Mouse (Mus musculus): ENCODE data around the gene Klhl6. TPM values are rescaled to one million over a fixed set of nuclear protein-coding genes. Genes with fewer than 3 reads are reported as not detected.

Gene Klhl6
- polyA plus RNA-seq, 1 experiment from 2014 or later = 7.9 TPM

DNA sequence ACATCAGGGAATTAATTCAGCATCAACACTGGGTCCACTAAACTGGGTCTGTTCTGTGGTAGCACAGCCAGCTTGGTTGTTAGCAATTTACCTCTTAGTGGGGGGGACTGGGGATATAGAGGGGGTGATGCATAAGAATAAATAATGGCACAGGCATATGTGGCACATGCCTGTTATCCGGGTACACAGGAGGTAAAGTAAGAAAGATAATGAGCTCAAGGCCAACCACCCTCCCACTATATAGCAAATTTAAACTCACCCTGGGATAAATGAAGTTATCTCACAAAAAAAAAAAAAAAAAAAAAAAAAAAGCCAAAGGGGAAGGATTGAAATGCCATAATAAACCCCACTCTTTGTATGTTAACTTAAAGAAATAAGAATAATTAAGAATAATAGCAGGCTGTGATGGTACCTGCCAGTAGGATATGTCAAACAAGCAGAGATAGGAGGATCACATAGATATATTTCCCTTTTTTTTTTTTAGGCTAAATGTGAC is 14.9 kb downstream of the Klhl6 start:
- Histone ChIP-seq H3K4me1 (no peaks in the 10 kb centered on the region), H3K27me3 (replicated peaks) (no peaks in the 10 kb centered on the region), H3K27ac (no peak overlapping the region), H3K9ac (no peak overlapping the region), H3K4me2 (no peak overlapping the region), H3K4me3 (replicated peaks) (no peak overlapping the region), H3K9me3 (no peaks in the 10 kb centered on the region), H3K36me3 (no peaks in the 10 kb centered on the region)
- WGBS = 71% methylated on average over 1 of the region's 1 CpGs
- no peak for ATAC-seq (ENCODE audit: insufficient read depth, low FRiP score, low read depth)

DNA sequence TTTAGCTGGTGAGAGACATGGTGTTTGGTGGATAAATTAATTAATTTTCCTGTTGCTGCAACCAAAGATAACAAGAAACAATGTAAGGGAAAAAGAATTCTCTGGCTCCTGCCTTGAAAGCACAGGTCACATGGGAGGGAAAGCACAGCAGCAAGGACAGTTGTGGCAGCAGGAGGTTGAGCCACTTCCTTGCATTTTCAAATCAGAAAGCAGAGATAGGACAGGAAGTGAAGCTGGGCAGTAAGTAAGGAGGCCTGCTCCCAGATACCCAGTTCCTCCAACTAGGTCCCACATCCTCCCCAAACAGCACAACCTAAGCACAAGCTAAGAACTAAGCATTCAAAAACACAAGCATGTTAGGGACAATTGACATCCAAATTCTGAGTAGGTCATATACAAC is 15.9 kb downstream of the Klhl6 start:
- no peaks in the 10 kb centered on the region for H3K36me3 ChIP-seq
- no peak overlapping the region for H3K9ac ChIP-seq
- ATAC-seq (ENCODE audit: insufficient read depth, low FRiP score, low read depth) = no peak
- H3K27me3 ChIP-seq (replicated peaks) = no peaks in the 10 kb centered on the region
- H3K27ac ChIP-seq = no peak overlapping the region
- no peak overlapping the region for H3K4me3 ChIP-seq (replicated peaks)
- H3K9me3 ChIP-seq = no peaks in the 10 kb centered on the region
- no peak overlapping the region for H3K4me2 ChIP-seq
- no peaks in the 10 kb centered on the region for H3K4me1 ChIP-seq

DNA sequence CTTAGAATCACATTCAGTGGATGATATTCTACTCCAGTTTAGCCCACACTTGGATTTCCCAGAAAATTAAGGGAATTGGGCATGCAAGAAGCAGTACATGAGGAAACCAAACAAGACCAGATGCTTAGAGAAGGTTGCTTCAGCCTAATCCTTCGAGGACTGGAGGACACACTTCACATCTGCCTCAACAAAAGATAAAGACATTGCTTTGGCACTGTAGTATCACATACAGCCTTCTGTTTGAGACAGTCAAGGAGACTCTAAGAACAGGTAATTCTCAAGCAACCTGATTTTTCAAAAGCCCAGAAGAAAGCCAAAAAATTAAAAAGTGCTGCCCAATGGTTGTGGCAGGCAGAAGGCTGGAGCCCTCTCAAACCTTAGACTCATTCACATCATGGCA is 16.4 kb downstream of the Klhl6 start:
- H3K27me3 ChIP-seq (replicated peaks) = no peaks in the 10 kb centered on the region
- H3K4me3 ChIP-seq (replicated peaks) = no peak overlapping the region
- H3K9ac ChIP-seq = no peak overlapping the region
- no peaks in the 10 kb centered on the region for H3K9me3 ChIP-seq
- H3K4me1 ChIP-seq = no peaks in the 10 kb centered on the region
- no peak for ATAC-seq (ENCODE audit: insufficient read depth, low FRiP score, low read depth)
- no peak overlapping the region for H3K27ac ChIP-seq
- 71% methylated on average over 1 of the region's 1 CpGs for WGBS
- H3K36me3 ChIP-seq = no peaks in the 10 kb centered on the region
- H3K4me2 ChIP-seq = no peak overlapping the region

DNA sequence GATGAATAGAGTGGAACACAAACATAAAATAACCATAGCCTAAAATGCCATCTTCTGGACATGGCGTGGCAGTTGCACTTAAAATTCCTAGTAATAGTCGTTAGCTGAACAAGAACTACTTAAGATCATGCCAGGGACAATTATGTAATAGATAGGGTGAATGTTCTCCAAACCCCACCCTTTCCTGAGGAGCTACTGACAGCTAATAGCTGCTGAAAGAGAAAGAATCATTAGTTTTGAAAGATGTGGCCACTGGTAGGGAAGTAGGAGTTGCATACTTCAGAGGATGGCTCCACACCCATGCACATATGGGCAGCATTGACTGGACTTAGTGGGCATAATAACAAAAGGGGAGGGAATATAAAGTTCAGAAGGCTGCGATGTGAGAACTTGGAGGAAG is 19.9 kb downstream of the Klhl6 start:
- ATAC-seq (ENCODE audit: insufficient read depth, low FRiP score, low read depth) = no peak
- H3K36me3 ChIP-seq = no peaks in the 10 kb centered on the region
- no peak overlapping the region for H3K4me2 ChIP-seq
- H3K4me3 ChIP-seq (replicated peaks) = no peak overlapping the region
- no peaks in the 10 kb centered on the region for H3K27me3 ChIP-seq (replicated peaks)
- no peak overlapping the region for H3K27ac ChIP-seq
- 80% methylated on average over 3 of the region's 3 CpGs for WGBS
- no peak overlapping the region for H3K9ac ChIP-seq
- no peaks in the 10 kb centered on the region for H3K4me1 ChIP-seq
- no peaks in the 10 kb centered on the region for H3K9me3 ChIP-seq

DNA sequence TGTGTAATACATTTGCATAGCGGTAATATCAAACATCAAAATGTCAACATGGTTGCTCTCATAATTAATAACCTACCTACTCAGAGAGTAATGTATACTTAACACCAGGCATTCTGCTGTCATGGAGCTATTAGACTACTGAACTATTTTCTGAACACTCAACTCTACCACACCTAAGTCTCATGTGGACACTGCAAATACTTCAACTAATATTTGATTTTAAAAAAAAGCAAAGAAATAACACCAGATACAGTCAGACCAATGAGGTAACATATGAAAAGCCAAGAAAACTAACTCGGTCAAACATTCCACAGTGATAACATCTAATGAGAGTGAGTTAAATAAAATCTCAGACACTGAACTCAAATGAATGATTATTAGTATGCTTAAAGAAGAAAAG is 21.8 kb downstream of the Klhl6 start:
- H3K27me3 ChIP-seq (replicated peaks) = no peaks in the 10 kb centered on the region
- no peak overlapping the region for H3K4me2 ChIP-seq
- no peak overlapping the region for H3K9ac ChIP-seq
- no peaks in the 10 kb centered on the region for H3K36me3 ChIP-seq
- peak; percentile 47; the same call in 1 of the 2 replicates for ATAC-seq (ENCODE audit: insufficient read depth, low FRiP score, low read depth)
- H3K9me3 ChIP-seq = no peaks in the 10 kb centered on the region
- WGBS = 73% methylated on average over 2 of the region's 2 CpGs
- no peak overlapping the region for H3K27ac ChIP-seq
- no peak overlapping the region for H3K4me3 ChIP-seq (replicated peaks)
- H3K4me1 ChIP-seq = no peaks in the 10 kb centered on the region

DNA sequence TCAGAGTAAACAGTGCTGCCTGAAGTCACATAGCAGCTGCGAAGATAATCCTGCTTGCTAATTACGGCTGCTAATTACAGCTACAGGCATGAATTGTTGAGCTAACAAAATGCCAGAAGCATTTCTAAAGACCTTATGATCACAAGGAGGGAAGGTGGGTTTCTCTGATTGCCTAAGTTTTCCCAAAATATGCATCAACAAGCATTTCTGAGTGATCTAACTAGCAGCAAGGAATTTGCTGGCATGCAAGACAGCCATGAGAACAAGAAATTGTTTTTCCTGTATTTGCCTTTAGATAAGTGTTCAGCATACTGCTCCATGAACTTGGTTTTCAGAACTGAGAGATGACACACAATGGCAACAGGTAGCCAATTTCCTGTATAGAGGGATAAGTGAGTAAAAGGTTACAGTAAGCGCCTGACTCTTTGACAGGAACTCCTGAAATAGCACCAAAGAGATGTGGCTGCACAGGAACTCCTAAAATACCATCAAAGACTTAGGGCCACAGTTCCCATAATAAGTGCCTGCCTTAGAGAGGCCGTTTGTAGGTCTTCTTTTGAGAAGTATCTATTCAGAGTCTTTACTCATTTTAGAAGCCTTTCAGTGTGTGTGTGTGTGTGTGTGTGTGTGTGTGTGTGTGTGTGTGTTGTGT is 22.3 kb downstream of the Klhl6 start:
- WGBS = 62% methylated on average over 4 of the region's 4 CpGs
- H3K4me2 ChIP-seq = no peak overlapping the region
- H3K9ac ChIP-seq = no peak overlapping the region
- no peaks in the 10 kb centered on the region for H3K4me1 ChIP-seq
- H3K27ac ChIP-seq = no peak overlapping the region
- no peaks in the 10 kb centered on the region for H3K36me3 ChIP-seq
- H3K9me3 ChIP-seq = no peaks in the 10 kb centered on the region
- ATAC-seq (ENCODE audit: insufficient read depth, low FRiP score, low read depth) = no peak
- H3K4me3 ChIP-seq (replicated peaks) = no peak overlapping the region
- H3K27me3 ChIP-seq (replicated peaks) = no peaks in the 10 kb centered on the region

DNA sequence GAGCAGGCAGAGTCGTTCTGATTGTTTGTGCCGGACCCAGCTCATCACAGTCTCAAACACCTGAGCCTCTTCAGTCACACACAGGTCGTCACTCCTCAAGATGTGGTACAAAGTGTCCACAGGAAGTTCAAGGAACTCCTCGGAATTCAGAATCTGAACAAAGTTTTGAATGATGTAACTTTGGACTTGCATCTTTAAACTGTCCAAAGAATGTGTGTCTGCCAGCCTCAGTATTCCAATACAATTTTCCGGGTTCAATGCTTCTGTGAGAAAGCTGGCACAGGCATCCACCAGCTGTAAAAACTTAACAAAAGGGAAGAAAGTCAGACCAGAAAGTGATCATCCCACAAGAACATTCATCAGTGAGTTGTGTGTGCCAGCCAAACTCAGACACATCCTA is 25.8 kb downstream of the Klhl6 start:
- Histone ChIP-seq H3K27me3 (replicated peaks) (no peaks in the 10 kb centered on the region), H3K36me3 (no peaks in the 10 kb centered on the region), H3K4me2 (no peak overlapping the region), H3K4me3 (replicated peaks) (no peak overlapping the region), H3K9ac (no peak overlapping the region), H3K27ac (no peak overlapping the region), H3K9me3 (no peaks in the 10 kb centered on the region), H3K4me1 (no peaks in the 10 kb centered on the region)
- no peak for ATAC-seq (ENCODE audit: insufficient read depth, low FRiP score, low read depth)
- WGBS = 81% methylated on average over 5 of the region's 5 CpGs

DNA sequence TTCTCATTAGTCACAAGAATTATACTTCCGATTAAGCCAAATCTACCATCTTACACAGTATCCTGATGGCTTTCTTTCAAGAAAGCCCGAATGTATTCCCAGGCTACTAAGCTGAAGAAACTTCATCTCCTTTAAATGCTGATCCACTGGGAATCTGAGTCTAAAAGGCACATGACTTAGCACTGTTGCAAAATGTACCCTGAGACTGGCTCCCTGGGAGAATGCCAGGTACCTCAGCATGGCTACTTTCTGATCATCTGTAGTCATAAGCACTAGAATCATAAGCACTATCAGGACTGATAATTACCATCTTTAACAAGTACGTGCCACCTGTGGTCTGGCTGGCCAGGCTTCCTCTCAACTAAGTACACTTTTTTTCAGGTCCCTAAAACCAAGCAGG is 35.5 kb downstream of the Klhl6 start:
- no peaks in the 10 kb centered on the region for H3K27me3 ChIP-seq (replicated peaks)
- no peaks in the 10 kb centered on the region for H3K36me3 ChIP-seq
- no peaks in the 10 kb centered on the region for H3K9me3 ChIP-seq
- ATAC-seq (ENCODE audit: insufficient read depth, low FRiP score, low read depth) = no peak
- no peak overlapping the region for H3K4me3 ChIP-seq (replicated peaks)
- H3K9ac ChIP-seq = no peak overlapping the region
- H3K4me1 ChIP-seq = no peaks in the 10 kb centered on the region
- no peak overlapping the region for H3K4me2 ChIP-seq
- no peak overlapping the region for H3K27ac ChIP-seq
- 90% methylated on average over 3 of the region's 3 CpGs for WGBS

DNA sequence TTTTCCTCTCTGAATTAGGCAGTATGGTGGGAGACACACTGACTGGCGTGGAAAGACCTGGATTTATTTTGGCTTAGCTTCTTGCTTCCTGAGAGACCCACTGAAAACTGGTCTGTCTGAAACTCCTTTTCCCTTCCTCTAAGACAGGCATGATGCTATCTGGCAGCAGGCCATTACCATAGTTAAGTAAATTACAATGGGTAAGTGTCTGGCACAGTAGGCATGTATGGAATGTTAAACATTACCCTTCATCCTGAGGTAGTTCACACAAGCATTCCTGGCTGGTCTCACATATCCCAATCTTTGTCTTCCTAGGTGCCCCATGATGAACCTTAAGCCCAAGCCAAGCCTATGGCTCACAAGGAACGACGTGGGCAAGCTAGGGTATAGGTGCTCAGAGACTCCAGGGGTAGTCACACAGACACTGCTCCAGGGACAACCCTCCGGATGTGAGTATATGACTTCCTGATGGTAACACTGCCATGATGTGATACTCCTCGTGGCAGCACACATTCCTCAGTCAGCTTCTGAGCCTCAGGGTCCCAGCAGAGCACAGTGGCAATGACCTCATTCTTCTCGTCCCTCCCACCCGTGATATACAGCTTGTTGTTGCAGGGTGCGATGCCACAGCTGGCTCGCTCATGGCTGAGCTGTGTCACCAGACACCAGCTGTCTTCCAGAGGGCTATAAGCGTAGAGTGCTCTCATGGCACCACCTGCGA is 36.1 kb downstream of the Klhl6 start:
- Histone ChIP-seq H3K9me3 (no peaks in the 10 kb centered on the region), H3K9ac (no peak overlapping the region), H3K36me3 (no peaks in the 10 kb centered on the region), H3K27ac (no peak overlapping the region), H3K4me2 (no peak overlapping the region), H3K4me1 (no peaks in the 10 kb centered on the region), H3K4me3 (replicated peaks) (no peak overlapping the region), H3K27me3 (replicated peaks) (no peaks in the 10 kb centered on the region)
- no peak for ATAC-seq (ENCODE audit: insufficient read depth, low FRiP score, low read depth)
- 73% methylated on average over 11 of the region's 11 CpGs for WGBS

DNA sequence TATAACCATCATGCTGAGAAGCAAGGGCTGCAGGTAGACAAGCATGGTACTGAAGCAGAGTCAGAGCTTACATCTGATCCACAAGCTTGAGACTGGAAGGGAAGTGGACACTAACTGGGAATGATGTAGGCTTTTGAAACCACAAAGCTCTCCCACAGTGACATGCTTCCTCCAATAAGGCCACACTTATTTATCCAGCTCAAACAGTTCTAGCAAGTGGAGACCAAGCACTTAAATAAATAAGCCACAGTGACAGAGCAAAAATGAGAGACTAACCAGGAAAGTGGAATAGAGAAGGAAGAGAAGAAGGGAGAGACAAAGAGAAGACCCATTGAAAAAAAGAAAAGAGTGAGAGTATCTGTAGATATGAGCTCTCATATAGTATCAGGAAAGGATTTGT is 62.0 kb downstream of the Klhl6 start:
- Histone ChIP-seq H3K9ac (no peak overlapping the region), H3K27ac (no peak overlapping the region), H3K4me2 (no peak overlapping the region), H3K9me3 (no peaks in the 10 kb centered on the region), H3K36me3 (no peaks in the 10 kb centered on the region), H3K4me1 (no peaks in the 10 kb centered on the region), H3K4me3 (replicated peaks) (no peak overlapping the region), H3K27me3 (replicated peaks) (no peaks in the 10 kb centered on the region)
- ATAC-seq (ENCODE audit: insufficient read depth, low FRiP score, low read depth) = no peak

DNA sequence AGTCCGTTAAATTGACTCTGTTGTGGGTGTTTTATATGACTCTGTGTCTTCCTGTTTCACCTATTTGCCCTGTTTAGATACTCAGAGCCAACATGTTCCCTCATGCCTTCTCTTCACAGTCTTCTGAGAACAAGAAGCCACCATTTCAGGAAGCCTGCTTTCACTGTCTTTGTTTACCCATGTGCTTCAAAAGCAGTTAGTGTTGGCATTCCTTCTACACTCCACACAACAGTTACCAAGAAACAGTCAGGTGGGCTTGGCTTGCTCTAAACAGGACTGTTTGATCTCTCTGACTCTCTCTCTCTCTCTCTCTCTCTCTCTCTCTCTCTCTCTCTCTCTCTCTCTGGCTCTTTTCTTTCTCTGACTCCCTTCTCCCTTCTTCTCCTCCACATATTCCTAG is 64.6 kb downstream of the Klhl6 start:
- no peaks in the 10 kb centered on the region for H3K27me3 ChIP-seq (replicated peaks)
- no peaks in the 10 kb centered on the region for H3K9me3 ChIP-seq
- no peak overlapping the region for H3K9ac ChIP-seq
- no peak overlapping the region for H3K27ac ChIP-seq
- WGBS = 78% methylated on average over 1 of the region's 1 CpGs
- no peak overlapping the region for H3K4me3 ChIP-seq (replicated peaks)
- H3K4me2 ChIP-seq = no peak overlapping the region
- H3K4me1 ChIP-seq = no peaks in the 10 kb centered on the region
- no peaks in the 10 kb centered on the region for H3K36me3 ChIP-seq
- no peak for ATAC-seq (ENCODE audit: insufficient read depth, low FRiP score, low read depth)

DNA sequence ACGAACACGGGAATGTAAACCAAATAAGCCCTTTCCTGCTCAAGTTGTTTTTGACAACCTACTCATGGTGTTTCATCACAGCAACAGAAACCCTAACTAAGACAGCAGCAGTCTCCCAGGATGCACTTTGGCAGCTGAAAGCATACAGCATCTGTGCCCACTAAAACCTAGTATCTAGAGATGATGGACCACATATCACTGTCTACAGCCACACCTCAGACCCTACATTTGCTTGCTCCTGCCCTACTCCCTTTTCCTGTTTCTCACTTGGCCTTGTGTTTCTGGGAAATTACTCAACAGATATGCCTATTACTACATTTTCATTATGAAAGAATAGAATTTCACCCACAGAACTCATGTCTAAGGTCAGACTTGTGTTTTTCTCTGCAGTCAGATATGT is 70.3 kb downstream of the Klhl6 start:
- Histone ChIP-seq H3K9ac (no peak overlapping the region), H3K4me1 (no peaks in the 10 kb centered on the region), H3K27me3 (replicated peaks) (no peaks in the 10 kb centered on the region), H3K4me2 (no peak overlapping the region), H3K36me3 (no peaks in the 10 kb centered on the region), H3K4me3 (replicated peaks) (no peak overlapping the region), H3K27ac (no peak overlapping the region), H3K9me3 (no peaks in the 10 kb centered on the region)
- 53% methylated on average over 2 of the region's 2 CpGs for WGBS
- no peak for ATAC-seq (ENCODE audit: insufficient read depth, low FRiP score, low read depth)

Data from stomach, embryonic 15.5 days (tissue).